Mouse (Mus musculus): ENCODE measurements at regions not wholly inside any gene's neighbourhood (a gene's known extent, or its start where the extent isn't known, plus 50 kb on each side); places are given as distances from the start of the nearest gene placed in this dataset.
"Not testable (repeated sequence)": the region's sequence is repeated elsewhere in the genome, so short reads cannot be mapped to it uniquely, and the experiment has no call there.

GRCm38 (mm10) chr11:16675951-16676350 lies 76.1 kb upstream of the Egfr start:
- TF ChIP-seq POLR2A (IDR thresholded peaks at IDR 0.05; ENCODE audit: borderline replicate concordance, extremely low read depth, insufficient read depth, insufficient read length, poor library complexity, severe bottlenecking); CTCF (IDR thresholded peaks at IDR 0.05; ENCODE audit: borderline replicate concordance, extremely low read depth, insufficient read depth, insufficient read length): not testable (repeated sequence)

Data from brain, embryonic 14.5 days (tissue).